ENCODE assay signal across 29 mouse cellular contexts in the genomic region with DNA sequence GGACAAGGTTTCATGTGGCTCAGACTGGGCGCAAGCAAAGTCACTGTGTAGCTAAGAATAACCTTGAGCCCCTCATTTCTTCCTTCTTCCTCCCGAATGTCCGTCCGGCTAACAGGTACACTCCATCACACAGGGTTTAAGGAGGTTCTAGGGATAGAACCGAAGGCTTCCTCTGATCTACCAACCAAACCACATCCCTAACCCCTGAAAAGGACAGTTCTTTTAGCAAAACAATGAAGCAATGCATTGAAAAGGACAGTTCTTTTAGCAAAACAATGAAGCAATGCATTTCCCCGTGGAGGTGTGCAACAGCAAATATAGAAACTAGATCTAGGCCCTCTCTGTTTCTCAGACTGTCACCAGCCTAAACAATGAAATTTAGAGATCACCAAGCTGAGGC. TPM values are rescaled to one million over a fixed set of nuclear protein-coding genes. Genes with fewer than 3 reads are reported as not detected.
"Had no signal": no experiment of that assay in that cellular context is flagged by ENCODE, and none has a peak within 500 bp of the region (broad histone marks: within the 10 kb centered on the region; RNA-seq: fewer than 3 reads in every experiment).

No protein-coding gene starts in this region.

- H3K27me3 ChIP-seq: heart, embryonic 13.5 days; heart, embryonic 15.5 days; hindbrain, embryonic 13.5 days; hindbrain, embryonic 15.5 days; kidney, embryonic 15.5 days; limb, embryonic 12.5 days had no signal

- ATAC-seq: hindbrain, postnatal 0 days; intestine, embryonic 16.5 days had no signal

- H3K9ac ChIP-seq: heart, embryonic 13.5 days; heart, embryonic 15.5 days; hindbrain, embryonic 13.5 days; hindbrain, embryonic 15.5 days; kidney, embryonic 15.5 days; limb, embryonic 12.5 days; liver, embryonic 13.5 days; liver, embryonic 15.5 days had no signal

- H3K4me2 ChIP-seq: heart, embryonic 11.5 days; heart, embryonic 13.5 days; heart, embryonic 15.5 days; hindbrain, embryonic 13.5 days; hindbrain, embryonic 15.5 days; kidney, embryonic 15.5 days; limb, embryonic 12.5 days; liver, embryonic 11.5 days; liver, embryonic 13.5 days; liver, embryonic 15.5 days had no signal

- DNase-seq: gastrocnemius, postnatal 14 days; gastrocnemius, postnatal 36 days; heart, adult 11 months; heart, adult 2 months; heart, postnatal 14 days; heart, postnatal 36 days; kidney, adult 11 months; kidney, adult 2 months; kidney, adult 9 months; kidney, postnatal 14 days; kidney, postnatal 36 days; layer of hippocampus, adult 9-11 months; layer of hippocampus, postnatal 36 days; liver; liver, embryonic 13.5 days had no signal

- H3K4me3 ChIP-seq: heart, adult 2 months; heart, embryonic 13.5 days; heart, embryonic 15.5 days; hindbrain, embryonic 13.5 days; hindbrain, embryonic 15.5 days; kidney, embryonic 15.5 days; limb, embryonic 10.5 days; limb, embryonic 12.5 days; liver, embryonic 13.5 days; liver, embryonic 15.5 days had no signal

- H3K36me3 ChIP-seq: heart, embryonic 13.5 days; heart, embryonic 15.5 days; kidney, embryonic 15.5 days; limb, embryonic 10.5 days; limb, embryonic 12.5 days; liver, embryonic 13.5 days; liver, embryonic 15.5 days had no signal

- H3K27ac ChIP-seq: heart, adult 2 months; heart, embryonic 13.5 days; heart, embryonic 15.5 days; hindbrain, embryonic 13.5 days; hindbrain, embryonic 15.5 days; hindbrain, postnatal 0 days; kidney, embryonic 15.5 days; kidney, postnatal 0 days; limb, embryonic 10.5 days; limb, embryonic 12.5 days; liver, embryonic 13.5 days; liver, embryonic 15.5 days had no signal

- H3K9me3 ChIP-seq: heart, embryonic 13.5 days; heart, embryonic 15.5 days; hindbrain, embryonic 13.5 days; hindbrain, embryonic 15.5 days; kidney, embryonic 15.5 days; limb, embryonic 10.5 days; limb, embryonic 12.5 days; liver, embryonic 13.5 days; liver, embryonic 15.5 days had no signal

- H3K4me1 ChIP-seq: heart, embryonic 13.5 days; heart, embryonic 15.5 days; hindbrain, embryonic 13.5 days; kidney, embryonic 15.5 days had no signal

RNA-seq across cellular contexts. Expression of a gene that starts 46.2 kb away (rescaled TPM):
- total RNA-seq: hematopoietic stem cell, adult 5-6 weeks had no signal
